Mouse (Mus musculus): ENCODE results near the gene Skiv2l. TPM values are rescaled to one million over a fixed set of nuclear protein-coding genes. Genes with fewer than 3 reads are reported as not detected.

Gene Skiv2l
- total RNA-seq (2018; cell fraction: chromatin; rRNA removed), result 100 to 1,000 TPM in 24 of 26 experiments, 10 to 100 TPM in 2; 67.4 to 259 (median 171) TPM
- total RNA-seq (2018; cell fraction: cytosol; rRNA removed), result 10 to 100 TPM; 18.2 to 42.1 (median 27.7) TPM
- total RNA-seq (2018; cell fraction: nucleus; rRNA removed), result 100 to 1,000 TPM in 2 of 26 experiments, 10 to 100 TPM in 24; 34.3 to 117 (median 75.8) TPM
- polyA plus RNA-seq (2018), result 16.7 to 36.7 TPM (median 23.6 TPM) in 3 replicates

DNA sequence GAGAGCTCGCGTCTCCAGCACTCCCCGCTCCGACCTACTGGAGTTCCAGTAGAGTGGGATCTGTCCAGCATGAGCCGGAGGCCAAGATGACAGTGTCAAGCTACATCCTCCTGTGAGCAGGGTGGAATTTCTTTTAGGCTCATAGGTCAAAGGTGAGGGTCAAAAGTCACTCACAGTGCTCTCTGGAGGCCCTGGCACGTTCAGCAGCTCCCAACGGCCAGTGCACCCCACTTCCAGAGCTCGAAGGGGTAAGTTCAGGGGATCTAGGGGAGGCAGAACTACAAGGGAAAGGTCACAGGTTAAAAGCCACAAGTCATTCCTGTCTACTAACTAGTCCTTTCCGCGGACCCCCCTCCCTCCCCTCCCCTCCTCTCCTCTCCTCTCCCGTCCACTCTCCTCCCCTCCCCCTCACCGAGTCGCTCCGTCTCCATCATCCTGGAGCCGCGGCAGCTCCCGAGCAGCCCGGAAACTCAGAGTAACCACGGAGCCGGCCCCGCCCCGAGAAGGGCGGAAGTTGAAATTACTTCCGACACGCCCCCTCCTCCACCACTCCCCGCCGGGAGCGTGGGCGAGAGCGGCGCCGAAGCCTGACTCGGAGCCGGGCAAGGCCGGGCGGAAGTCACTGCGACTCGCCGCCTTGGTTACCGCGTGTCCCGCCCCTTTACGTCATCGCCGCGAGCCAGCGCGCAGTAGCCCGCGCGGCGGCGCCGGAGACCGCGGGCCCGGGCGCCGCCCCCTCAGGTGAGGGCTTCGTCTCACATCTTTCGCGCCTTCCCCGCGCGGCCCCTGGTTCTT lies at the start of gene Skiv2l, which contains the start of gene Nelfe:
Gene Skiv2l, minus strand, starts transcription at position 489 of the 795 bp plus-strand sequence.
Gene Nelfe, plus strand, starts transcription at position 670 of the 795 bp plus-strand sequence.
- Histone ChIP-seq H3K36me3 (ENCODE audit: inconsistent target) (peaks cover 60% of the 10 kb centered on the region), H3K79me2 (ENCODE audit: inconsistent target) (peaks cover 22% of the 10 kb centered on the region; the same call in 1 of the 2 replicates), H3K27ac (peak within 1 kb of the TSS; percentile 44), H3K4me3 (ENCODE audit: inconsistent target) (peak within 1 kb of the TSS; percentile 90)
- 2% methylated on average over 55 of the region's 65 CpGs for WGBS (ENCODE audit: missing documents)

DNA sequence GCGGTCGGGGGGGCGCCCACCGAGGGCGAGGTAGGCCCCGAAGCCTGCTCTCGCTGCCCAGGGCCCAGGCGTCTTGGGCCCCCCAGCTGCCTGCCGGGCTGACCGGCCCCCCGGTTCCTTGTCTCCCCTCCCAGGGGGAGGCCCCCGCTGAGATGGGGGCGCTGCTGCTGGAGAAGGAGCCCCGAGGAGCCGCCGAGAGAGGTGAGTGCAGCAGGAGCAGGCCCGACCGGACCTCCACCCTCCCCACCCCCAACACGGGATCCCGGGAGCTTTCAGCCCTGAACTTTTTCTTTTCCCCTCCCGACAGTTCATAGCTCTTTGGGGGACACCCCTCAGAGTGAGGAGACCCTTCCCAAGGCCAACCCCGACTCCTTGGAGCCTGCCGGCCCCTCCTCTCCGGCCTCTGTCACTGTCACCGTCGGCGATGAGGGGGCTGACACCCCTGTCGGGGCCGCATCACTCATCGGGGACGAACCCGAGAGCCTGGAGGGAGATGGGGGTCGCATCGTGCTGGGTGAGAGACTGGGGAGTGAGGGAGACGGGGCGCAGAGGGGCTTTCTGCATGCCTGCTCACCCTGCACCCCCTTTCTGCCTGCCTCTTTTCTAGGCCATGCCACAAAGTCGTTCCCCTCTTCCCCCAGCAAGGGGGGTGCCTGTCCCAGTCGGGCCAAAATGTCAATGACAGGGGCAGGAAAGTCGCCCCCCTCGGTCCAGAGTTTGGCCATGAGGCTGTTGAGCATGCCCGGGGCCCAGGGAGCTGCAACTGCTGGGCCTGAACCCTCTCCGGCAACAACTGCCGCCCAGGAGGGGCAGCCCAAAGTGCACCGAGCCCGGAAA lies 49.3 kb upstream of the Skiv2l start:
- Histone ChIP-seq H3K4me3 (ENCODE audit: inconsistent target) (peak overlapping the region; percentile 84), H3K36me3 (ENCODE audit: inconsistent target) (peaks cover 23% of the 10 kb centered on the region), H3K27ac (peak overlapping the region; percentile 88), H3K79me2 (ENCODE audit: inconsistent target) (peaks cover 46% of the 10 kb centered on the region)
- WGBS (ENCODE audit: missing documents), result under 1% methylated on average over 45 of the region's 45 CpGs

DNA sequence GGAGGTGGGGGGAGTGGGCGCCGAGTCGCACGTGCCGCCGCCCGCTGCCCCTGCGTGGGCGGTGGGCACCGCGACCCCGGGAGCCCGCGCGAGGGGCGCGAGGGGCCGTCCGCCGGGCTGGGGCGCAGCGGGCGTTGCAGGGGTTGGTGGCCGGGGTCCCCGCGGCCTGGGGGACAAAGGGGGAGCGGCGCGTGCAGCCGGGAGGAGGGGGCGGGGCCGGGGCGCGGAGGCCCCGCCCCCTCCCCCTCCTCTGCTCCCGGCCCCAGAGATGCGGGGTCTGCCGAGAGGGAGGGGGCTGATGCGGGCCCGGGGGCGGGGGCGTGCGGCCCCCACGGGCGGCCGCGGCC lies 48.7 kb upstream of the Skiv2l start:
- Histone ChIP-seq H3K36me3 (ENCODE audit: inconsistent target) (peaks cover 17% of the 10 kb centered on the region), H3K79me2 (ENCODE audit: inconsistent target) (peaks cover 46% of the 10 kb centered on the region), H3K27ac (no peak overlapping the region), H3K4me3 (ENCODE audit: inconsistent target) (no peak overlapping the region)
- 1% methylated on average over 19 of the region's 47 CpGs for WGBS (ENCODE audit: missing documents)

DNA sequence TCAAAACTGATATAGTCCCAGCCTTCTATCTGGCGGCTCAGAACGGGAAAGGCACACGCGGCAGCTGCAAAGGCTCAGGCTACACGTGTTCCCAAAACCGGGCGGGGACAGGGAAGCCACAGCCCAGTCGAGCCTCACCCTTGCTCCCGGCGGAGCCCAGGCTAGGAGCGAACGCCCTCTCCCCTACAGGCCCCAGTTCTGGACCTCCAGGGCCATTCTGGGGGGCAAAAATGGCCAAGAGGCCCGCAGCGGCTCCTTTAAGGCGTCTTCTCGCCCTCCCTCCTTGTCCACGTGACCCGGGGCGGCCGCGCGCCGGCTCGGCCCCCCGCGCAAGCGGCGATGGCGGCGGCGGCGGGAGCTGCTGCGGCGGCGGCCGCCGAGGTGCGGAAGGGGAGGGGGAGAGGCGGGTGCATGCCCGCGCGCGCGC lies 48.2 kb upstream of the Skiv2l start, which contains the start of the genes C2 and Ehmt2:
Gene C2, minus strand, starts transcription at position 106 of the 427 bp plus-strand sequence.
Gene Ehmt2, plus strand, starts transcription at position 310 of the 427 bp plus-strand sequence.
- H3K36me3 ChIP-seq (ENCODE audit: inconsistent target), result peaks cover 12% of the 10 kb centered on the region
- WGBS (ENCODE audit: missing documents), result under 1% methylated on average over 30 of the region's 44 CpGs
- H3K4me3 ChIP-seq (ENCODE audit: inconsistent target), result peak within 1 kb of the TSS; percentile 84
- H3K27ac ChIP-seq, result peak within 1 kb of the TSS; percentile 88
- peaks cover 41% of the 10 kb centered on the region for H3K79me2 ChIP-seq (ENCODE audit: inconsistent target)

DNA sequence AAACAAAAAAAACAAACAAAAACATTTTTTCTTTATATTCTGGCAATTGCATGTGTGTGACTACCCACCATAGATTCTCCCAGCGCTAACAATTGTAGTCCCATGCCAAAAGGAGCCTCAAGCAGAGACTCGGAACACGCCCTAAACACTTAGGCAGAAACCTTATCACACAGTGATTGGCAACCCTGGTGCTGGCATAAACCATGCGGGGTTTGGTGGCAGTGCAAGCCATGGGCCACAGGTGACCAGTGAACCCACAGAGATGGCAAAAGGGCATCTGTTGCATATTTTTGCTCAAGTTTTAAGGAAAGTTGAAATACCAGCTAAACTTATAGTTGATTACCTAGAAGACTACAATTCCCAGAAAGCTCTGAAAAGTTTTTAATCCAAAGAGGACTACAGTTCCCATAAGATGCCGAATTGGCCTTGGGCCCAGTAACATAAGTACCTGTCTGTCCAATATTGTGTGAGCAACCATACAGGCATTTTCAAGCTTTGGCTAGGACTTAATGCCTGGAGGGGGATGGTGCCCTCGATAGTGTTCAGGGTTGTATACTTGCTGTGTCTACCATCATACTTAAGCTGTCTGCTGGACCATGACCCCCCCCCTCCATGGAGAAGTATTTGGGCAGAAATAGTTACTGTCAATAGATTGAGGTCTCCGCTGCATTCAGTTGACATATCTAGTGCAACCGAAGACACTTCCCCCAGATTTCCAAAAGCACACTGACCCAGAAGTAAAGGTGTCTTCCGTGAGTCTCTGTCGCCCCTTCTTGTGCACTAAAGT lies 47.6 kb upstream of the Skiv2l start:
- peak overlapping the region; percentile 77 for H3K27ac ChIP-seq
- 25% methylated on average over 8 of the region's 10 CpGs for WGBS (ENCODE audit: missing documents)

DNA sequence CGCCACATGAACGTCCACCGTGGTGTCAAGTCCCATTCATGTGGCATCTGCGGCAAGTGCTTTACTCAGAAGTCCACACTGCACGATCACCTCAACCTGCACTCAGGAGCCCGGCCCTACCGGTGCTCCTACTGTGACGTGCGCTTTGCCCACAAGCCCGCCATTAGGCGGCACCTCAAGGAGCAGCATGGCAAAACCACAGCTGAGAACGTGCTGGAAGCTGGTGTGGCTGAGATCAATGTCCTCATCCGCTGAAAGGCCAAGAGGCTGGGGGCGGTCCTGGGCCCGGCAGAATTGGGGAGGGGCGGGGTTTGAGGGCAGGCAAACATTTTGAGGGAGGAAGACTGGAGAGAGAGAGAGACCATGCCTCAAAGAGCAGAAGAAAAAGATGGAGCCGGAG lies 46.4 kb upstream of the Skiv2l start:
- Histone ChIP-seq H3K79me2 (ENCODE audit: inconsistent target) (peaks cover 24% of the 10 kb centered on the region), H3K4me3 (ENCODE audit: inconsistent target) (no peak overlapping the region), H3K36me3 (ENCODE audit: inconsistent target) (no peaks in the 10 kb centered on the region), H3K27ac (no peak overlapping the region)
- 68% methylated on average over 17 of the region's 17 CpGs for WGBS (ENCODE audit: missing documents)

More for the DNA sequence above, 47.6 kb upstream of the Skiv2l start:
- peaks cover 35% of the 10 kb centered on the region for H3K79me2 ChIP-seq (ENCODE audit: inconsistent target)
- peak overlapping the region; percentile 40 for H3K4me3 ChIP-seq (ENCODE audit: inconsistent target)
- H3K36me3 ChIP-seq (ENCODE audit: inconsistent target), result peaks cover 6% of the 10 kb centered on the region

DNA sequence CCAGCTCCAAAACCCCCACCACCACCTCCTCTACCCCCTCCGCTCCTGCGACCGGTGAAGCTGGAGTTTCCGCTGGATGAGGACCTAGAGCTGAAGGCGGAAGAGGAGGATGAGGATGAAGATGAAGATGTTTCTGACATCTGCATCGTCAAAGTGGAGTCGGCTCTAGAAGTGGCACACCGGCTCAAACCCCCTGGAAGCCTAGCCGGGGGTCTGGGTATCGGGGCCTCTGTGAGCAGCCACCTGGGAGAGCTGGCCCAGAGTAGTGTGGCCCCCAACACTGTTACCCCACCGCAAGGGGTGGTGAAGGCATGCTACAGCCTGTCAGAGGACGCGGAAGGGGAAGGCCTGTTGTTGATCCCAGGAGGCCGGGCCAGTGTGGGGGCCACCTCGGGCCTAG lies 45.7 kb upstream of the Skiv2l start:
- no peak overlapping the region for H3K27ac ChIP-seq
- 90% methylated on average over 11 of the region's 15 CpGs for WGBS (ENCODE audit: missing documents)
- no peaks in the 10 kb centered on the region for H3K36me3 ChIP-seq (ENCODE audit: inconsistent target)
- H3K4me3 ChIP-seq (ENCODE audit: inconsistent target), result no peak overlapping the region
- H3K79me2 ChIP-seq (ENCODE audit: inconsistent target), result peaks cover 17% of the 10 kb centered on the region

DNA sequence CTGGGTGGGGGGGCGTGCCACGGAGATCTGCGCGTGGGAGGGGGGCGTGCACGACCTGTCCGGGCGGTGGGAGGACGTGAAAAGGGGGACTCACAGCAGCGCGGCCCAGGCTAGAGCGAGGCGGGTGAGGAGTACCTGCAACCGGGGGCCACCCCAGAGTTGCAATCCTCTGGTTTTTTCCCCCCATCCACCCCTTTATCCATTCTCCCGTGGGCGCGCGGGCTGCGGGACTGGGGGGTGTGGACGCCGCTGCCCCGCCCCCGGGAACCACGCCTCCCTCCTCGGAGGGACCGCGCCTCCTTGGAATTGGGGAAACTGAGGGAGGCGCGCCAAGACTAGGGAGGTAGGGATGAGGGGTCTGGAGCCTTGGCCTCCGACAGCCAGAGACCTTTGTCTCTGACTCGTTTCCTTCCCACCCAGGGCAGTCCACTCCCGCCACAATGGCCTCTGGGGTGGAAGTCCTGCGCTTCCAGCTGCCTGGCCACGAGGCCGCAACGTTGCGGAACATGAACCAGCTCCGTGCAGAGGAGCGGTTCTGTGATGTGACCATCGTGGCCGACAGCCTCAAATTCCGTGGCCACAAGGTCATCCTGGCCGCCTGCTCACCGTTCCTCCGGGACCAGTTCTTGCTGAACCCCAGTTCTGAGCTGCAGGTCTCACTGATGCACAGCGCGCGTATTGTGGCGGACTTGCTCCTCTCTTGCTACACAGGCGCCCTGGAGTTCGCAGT lies 45.0 kb upstream of the Skiv2l start:
- 22% methylated on average over 42 of the region's 51 CpGs for WGBS (ENCODE audit: missing documents)
- no peak overlapping the region for H3K27ac ChIP-seq
- peaks cover 10% of the 10 kb centered on the region for H3K79me2 ChIP-seq (ENCODE audit: inconsistent target)
- no peaks in the 10 kb centered on the region for H3K36me3 ChIP-seq (ENCODE audit: inconsistent target)
- H3K4me3 ChIP-seq (ENCODE audit: inconsistent target), result peak overlapping the region; percentile 26; the same call in 1 of the 2 replicates

DNA sequence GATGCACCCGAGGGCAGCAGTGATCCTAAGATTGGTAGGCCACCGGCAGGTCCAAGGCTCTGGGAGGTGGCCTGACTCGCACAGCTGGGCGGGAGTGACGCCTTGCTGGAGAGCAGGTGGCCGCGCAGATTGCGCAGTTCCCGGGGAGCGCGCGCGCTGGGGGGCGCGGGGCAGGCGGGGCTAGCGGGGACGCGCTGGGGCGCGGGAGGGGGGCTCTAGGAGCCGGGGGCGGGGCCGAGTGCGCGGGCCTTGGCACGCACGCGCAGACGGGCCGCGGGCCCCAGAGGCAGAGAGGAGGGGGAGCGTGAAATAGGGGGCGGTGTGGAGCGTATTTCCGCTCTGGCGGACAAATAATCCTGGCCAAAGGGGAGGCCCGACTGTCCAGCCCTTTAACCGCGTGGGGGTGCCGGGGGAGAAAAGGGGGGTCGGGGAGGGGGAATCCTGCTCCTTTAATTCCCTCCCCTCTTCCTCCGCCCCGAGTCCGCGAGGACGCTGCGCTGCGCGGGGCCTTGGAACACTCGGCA lies 44.1 kb upstream of the Skiv2l start:
- peak overlapping the region; percentile 14; the same call in 1 of the 2 replicates for H3K4me3 ChIP-seq (ENCODE audit: inconsistent target)
- H3K36me3 ChIP-seq (ENCODE audit: inconsistent target), result no peaks in the 10 kb centered on the region
- WGBS (ENCODE audit: missing documents), result 4% methylated on average over 20 of the region's 51 CpGs
- peaks cover 2% of the 10 kb centered on the region for H3K79me2 ChIP-seq (ENCODE audit: inconsistent target)
- H3K27ac ChIP-seq, result peak overlapping the region; percentile 54

DNA sequence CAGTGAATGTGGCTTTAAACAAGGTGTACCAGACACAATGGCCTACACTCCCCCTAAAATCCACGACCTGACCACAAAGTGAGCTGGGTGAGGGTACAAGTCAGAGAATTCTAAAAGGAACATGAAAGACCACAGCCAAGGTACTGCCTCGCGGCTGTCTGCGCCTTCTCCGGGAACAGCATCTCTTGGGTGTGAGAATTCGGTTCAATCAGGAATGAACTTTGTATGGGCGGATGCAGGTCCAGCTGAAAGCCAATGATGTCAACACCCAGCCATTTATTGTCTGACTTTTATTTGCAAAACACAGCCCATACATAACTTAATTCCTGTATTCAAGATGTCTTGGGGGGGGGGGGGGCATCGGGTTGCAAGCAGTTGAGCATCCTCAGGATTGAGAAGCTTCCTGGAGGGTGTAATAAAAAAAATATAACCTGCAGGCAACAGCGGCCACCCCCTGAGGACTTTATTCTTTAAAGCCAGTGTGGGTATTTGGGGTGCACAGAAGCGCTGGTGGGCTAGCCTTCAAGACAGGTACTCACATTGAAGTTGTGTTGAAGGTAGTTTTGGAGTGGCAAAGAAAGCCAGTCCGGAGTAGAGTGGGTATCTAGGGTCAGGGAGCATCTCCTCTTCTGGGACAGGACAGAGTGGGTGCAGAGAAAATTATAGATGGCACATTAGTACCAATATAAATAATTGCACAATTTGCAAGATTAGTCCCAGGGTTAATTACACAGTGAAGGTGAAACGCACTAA lies 43.2 kb upstream of the Skiv2l start:
- 91% methylated on average over 12 of the region's 12 CpGs for WGBS (ENCODE audit: missing documents)
- Histone ChIP-seq H3K27ac (peak overlapping the region; percentile 54), H3K4me3 (ENCODE audit: inconsistent target) (peak overlapping the region; percentile 14; the same call in 1 of the 2 replicates), H3K79me2 (ENCODE audit: inconsistent target) (no peaks in the 10 kb centered on the region), H3K36me3 (ENCODE audit: inconsistent target) (no peaks in the 10 kb centered on the region)

DNA sequence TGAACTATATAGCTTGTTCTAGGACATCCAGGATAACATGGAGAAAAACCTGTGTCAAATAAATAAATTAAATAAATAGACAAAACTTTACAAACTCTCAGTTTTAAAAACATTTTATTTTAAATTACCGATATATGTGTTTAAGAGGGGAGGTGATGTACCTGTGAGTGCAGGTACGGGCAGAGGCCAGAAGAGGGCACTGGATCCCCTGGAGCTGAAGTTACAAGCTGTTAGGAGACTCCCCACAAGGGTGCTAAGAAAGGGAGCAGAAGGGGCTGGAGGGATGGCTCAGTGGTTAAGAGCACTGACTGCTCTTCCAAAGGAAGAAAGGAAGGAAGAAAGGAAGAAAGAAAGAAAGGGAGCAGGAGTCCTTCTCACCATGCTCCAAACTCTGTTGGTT lies 41.4 kb upstream of the Skiv2l start:
- Histone ChIP-seq H3K27ac (no peak overlapping the region), H3K4me3 (ENCODE audit: inconsistent target) (no peak overlapping the region), H3K36me3 (ENCODE audit: inconsistent target) (no peaks in the 10 kb centered on the region), H3K79me2 (ENCODE audit: inconsistent target) (no peaks in the 10 kb centered on the region)
- WGBS (ENCODE audit: missing documents), result 100% methylated on average over 2 of the region's 2 CpGs

DNA sequence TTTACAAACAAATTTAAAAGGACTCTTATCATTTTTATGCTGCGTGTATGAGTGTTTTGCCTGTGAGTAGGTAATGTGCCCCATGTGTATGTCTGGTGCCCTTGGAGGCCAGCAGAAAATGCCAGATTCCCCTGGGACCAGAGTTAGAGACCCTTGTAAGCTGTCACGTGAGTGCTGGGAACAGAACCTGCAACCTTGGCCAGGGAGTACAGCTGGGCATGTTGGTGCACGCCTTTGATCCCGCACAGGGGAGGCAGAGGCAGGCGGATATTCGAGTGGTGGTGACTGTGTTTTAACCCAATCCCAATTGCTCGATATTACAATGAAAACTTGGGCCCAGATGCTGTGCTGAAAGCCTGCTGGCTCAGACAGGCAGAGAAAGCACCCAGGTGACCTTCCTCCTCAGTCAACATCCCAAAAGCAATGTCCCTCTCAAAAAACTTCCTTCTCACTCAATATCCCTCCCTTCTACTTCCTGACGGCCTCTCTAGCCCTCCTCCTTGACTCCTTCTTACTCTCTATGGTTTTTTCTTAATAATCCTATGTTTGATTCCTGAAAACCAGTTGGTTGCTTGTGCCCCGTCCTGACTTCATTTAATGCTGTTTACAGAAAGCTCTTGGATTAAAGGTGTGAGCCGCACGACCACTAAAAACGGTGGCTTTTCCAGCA lies 40.2 kb upstream of the Skiv2l start:
- Histone ChIP-seq H3K27ac (no peak overlapping the region), H3K36me3 (ENCODE audit: inconsistent target) (no peaks in the 10 kb centered on the region), H3K79me2 (ENCODE audit: inconsistent target) (no peaks in the 10 kb centered on the region), H3K4me3 (ENCODE audit: inconsistent target) (no peak overlapping the region)
- WGBS (ENCODE audit: missing documents), result 93% methylated on average over 12 of the region's 12 CpGs

Measured in macrophage (primary cell).